Mouse (Mus musculus) neural tube, embryonic 11.5 days (tissue): ENCODE results near the gene Cdca8. TPM values are rescaled to one million over a fixed set of nuclear protein-coding genes. Genes with fewer than 3 reads are reported as not detected.

Experiments used
- ATAC-seq: fragments of 200-750 bp; cut with Nextera tagmentation; 2 replicates; pipeline ENCODE4 v1.8.0; 2017; ENCODE audit warnings: moderate number of reproducible peaks, mild to moderate bottlenecking, moderate TSS enrichment, moderate library complexity; ENCODE audit not compliant: insufficient read depth, low FRiP score, low TSS enrichment
- DNase-seq: peaks from one replicate; pipeline ENCODE4 v3.0.0-alpha.2; 2015; ENCODE audit warnings: low spot score
- H3K27ac ChIP-seq: fragments of 300-500 bp; sonication (generic); 2 replicates; pipeline ENCODE4 v1.5.1; 2014; ENCODE audit warnings: low read depth, mild to moderate bottlenecking, low read length
- H3K27me3 ChIP-seq: fragments of 300-500 bp; sonication (generic); 2 replicates; pipeline ENCODE4 v1.6.1; 2014; ENCODE audit warnings: mild to moderate bottlenecking, low read length, mixed read lengths; ENCODE audit not compliant: control insufficient read depth, insufficient read depth
- H3K36me3 ChIP-seq: fragments of 300-500 bp; sonication (generic); 2 replicates; pipeline ENCODE4 v1.6.1; 2014; ENCODE audit warnings: mild to moderate bottlenecking, low read length, moderate library complexity, mixed read lengths; ENCODE audit not compliant: control insufficient read depth, insufficient read depth
- H3K4me1 ChIP-seq: fragments of 300-500 bp; sonication (generic); 2 replicates; pipeline ENCODE4 v1.6.1; 2014; ENCODE audit warnings: low read length, mixed read lengths; ENCODE audit not compliant: control insufficient read depth, insufficient read depth
- H3K4me2 ChIP-seq: fragments of 300-500 bp; sonication (generic); 2 replicates; pipeline ENCODE4 v1.6.1; 2014; ENCODE audit warnings: low read depth, mild to moderate bottlenecking, moderate library complexity
- H3K4me3 ChIP-seq: fragments of 300-500 bp; sonication (generic); 2 replicates; pipeline ENCODE4 v1.5.1; 2014; ENCODE audit warnings: low read depth, low read length
- H3K9ac ChIP-seq: fragments of 300-500 bp; sonication (generic); 2 replicates; pipeline ENCODE4 v1.6.1; 2014; ENCODE audit warnings: mild to moderate bottlenecking, low read length
- H3K9me3 ChIP-seq: fragments of 300-500 bp; sonication (generic); 2 replicates; pipeline ENCODE4 v1.6.1; 2016; ENCODE audit warnings: low read length; ENCODE audit not compliant: control insufficient read depth
- WGBS: fragments of 180-500 bp; shearing (Covaris S2); extraction: QIAGEN DNeasy Blood & Tissue Kit; methylation state at CpG from one replicate; pipeline ENCODE4 v1.1.7; 2014; 5-methylcytosine and 5-hydroxymethylcytosine counted together
- polyA plus RNA-seq: library from polyadenylated mRNA; unstranded; fragments of >200 nt; fragmentation: Nextera tagmentation; extraction: Ambion mirVana; gene quantifications from 2 replicates; pipeline ENCODE4 v1.2.1, GENCODE M21; 2014

Gene Cdca8
- polyA plus RNA-seq, 1 experiment from 2014 or later = 181 TPM

- Histone ChIP-seq H3K27me3 (no peaks in the 10 kb centered on the region), H3K27ac (no peak overlapping the region), H3K4me3 (no peak overlapping the region), H3K36me3 (peaks cover 3% of the 10 kb centered on the region; the same call in 1 of the 2 replicates), H3K9me3 (no peaks in the 10 kb centered on the region), H3K4me2 (no peak overlapping the region), H3K9ac (no peak overlapping the region), H3K4me1 (0 out of 2 replicates have a peak, but pooled peaks cover 3% of the 10 kb centered on the region)
- DNase-seq (no peak), ATAC-seq (no peak)
- WGBS = 89% methylated on average over 5 of the region's 5 CpGs
These were observed 4.7 kb upstream of the Cdca8 start for GRCm38 (mm10) chr4:124943781-124944180.

GRCm38 (mm10) chr4:124943022-124943421 is 3.9 kb upstream of the Cdca8 start:
- Histone ChIP-seq H3K9ac (no peak overlapping the region), H3K27me3 (no peaks in the 10 kb centered on the region), H3K9me3 (no peaks in the 10 kb centered on the region), H3K4me3 (no peak overlapping the region), H3K4me1 (0 out of 2 replicates have a peak, but pooled peaks cover 4% of the 10 kb centered on the region), H3K27ac (no peak overlapping the region), H3K36me3 (peaks cover 3% of the 10 kb centered on the region; the same call in 1 of the 2 replicates), H3K4me2 (no peak overlapping the region)
- DNase-seq (peak; percentile 83), ATAC-seq (no peak)
- WGBS = 9% methylated on average over 4 of the region's 4 CpGs

GRCm38 (mm10) chr4:124936613-124937471 is 2.3 kb downstream of the Cdca8 start, which contains the start of gene 9930104L06Rik:
9930104L06Rik (plus strand) TSS chr4:124937048.
- Histone ChIP-seq H3K4me2 (peak within 1 kb of the TSS; percentile 71), H3K9ac (peak within 1 kb of the TSS; percentile 81), H3K4me3 (peak within 1 kb of the TSS; percentile 89), H3K9me3 (no peaks in the 10 kb centered on the region), H3K36me3 (no peaks in the 10 kb centered on the region; the same call in 1 of the 2 replicates), H3K27ac (no peak within 1 kb of the TSS), H3K27me3 (no peaks in the 10 kb centered on the region), H3K4me1 (peaks cover 11% of the 10 kb centered on the region)
- WGBS = under 1% methylated on average over 52 of the region's 52 CpGs
- ATAC-seq = peak; percentile 98
- DNase-seq = peak; percentile 94

GRCm38 (mm10) chr4:124928102-124928501 is 11.0 kb downstream of the Cdca8 start:
- no peaks in the 10 kb centered on the region for H3K27me3 ChIP-seq
- no peak for DNase-seq
- H3K9me3 ChIP-seq = no peaks in the 10 kb centered on the region
- 93% methylated on average over 5 of the region's 5 CpGs for WGBS
- no peak overlapping the region for H3K9ac ChIP-seq
- no peak overlapping the region for H3K4me3 ChIP-seq
- no peak overlapping the region for H3K4me2 ChIP-seq
- no peak for ATAC-seq
- no peak overlapping the region for H3K27ac ChIP-seq
- peaks cover 10% of the 10 kb centered on the region for H3K36me3 ChIP-seq
- no peaks in the 10 kb centered on the region for H3K4me1 ChIP-seq

GRCm38 (mm10) chr4:124905971-124906822 is 32.9 kb downstream of the Cdca8 start:
- WGBS = 11% methylated on average over 21 of the region's 21 CpGs
- Histone ChIP-seq H3K4me3 (0 out of 2 replicates have a peak overlapping the region, but pooled peaks have one; percentile 2), H3K9ac (peak overlapping the region; percentile 16), H3K9me3 (no peaks in the 10 kb centered on the region), H3K27me3 (no peaks in the 10 kb centered on the region), H3K36me3 (no peaks in the 10 kb centered on the region), H3K4me1 (peaks cover 9% of the 10 kb centered on the region), H3K4me2 (peak overlapping the region; percentile 35), H3K27ac (peak overlapping the region; percentile 40)
- DNase-seq (peak; percentile 78), ATAC-seq (peak; percentile 55)

- 68% methylated on average over 4 of the region's 4 CpGs for WGBS
- no peak overlapping the region for H3K27ac ChIP-seq
- DNase-seq (no peak), ATAC-seq (no peak)
- no peaks in the 10 kb centered on the region for H3K36me3 ChIP-seq
- peaks cover 9% of the 10 kb centered on the region for H3K4me1 ChIP-seq
- H3K27me3 ChIP-seq = no peaks in the 10 kb centered on the region
- no peak overlapping the region for H3K4me3 ChIP-seq
- no peak overlapping the region for H3K4me2 ChIP-seq
- H3K9ac ChIP-seq = no peak overlapping the region
- no peaks in the 10 kb centered on the region for H3K9me3 ChIP-seq
These were observed 33.7 kb downstream of the Cdca8 start for GRCm38 (mm10) chr4:124905417-124905816.

- DNase-seq (no peak), ATAC-seq (no peak)
- Histone ChIP-seq H3K27ac (no peak overlapping the region), H3K9me3 (no peaks in the 10 kb centered on the region), H3K4me2 (no peak overlapping the region), H3K27me3 (peaks cover 15% of the 10 kb centered on the region), H3K36me3 (no peaks in the 10 kb centered on the region), H3K4me1 (peaks cover 10% of the 10 kb centered on the region), H3K9ac (no peak overlapping the region), H3K4me3 (no peak overlapping the region)
- WGBS = 68% methylated on average over 5 of the region's 5 CpGs
These were observed 39.2 kb downstream of the Cdca8 start for GRCm38 (mm10) chr4:124899906-124900305.

GRCm38 (mm10) chr4:124898428-124898827 is 40.7 kb downstream of the Cdca8 start:
- H3K4me3 ChIP-seq = no peak overlapping the region
- H3K4me2 ChIP-seq = no peak overlapping the region
- peaks cover 12% of the 10 kb centered on the region for H3K4me1 ChIP-seq
- H3K36me3 ChIP-seq = no peaks in the 10 kb centered on the region
- peaks cover 25% of the 10 kb centered on the region for H3K27me3 ChIP-seq
- peak overlapping the region; percentile 16; the same call in 1 of the 2 replicates for H3K9ac ChIP-seq
- ATAC-seq (no peak), DNase-seq (no peak)
- H3K27ac ChIP-seq = no peak overlapping the region
- H3K9me3 ChIP-seq = no peaks in the 10 kb centered on the region
- 25% methylated on average over 10 of the region's 10 CpGs for WGBS
